Mouse (Mus musculus): ENCODE measurements around the gene Prune2.

Prune2 gene

DNA sequence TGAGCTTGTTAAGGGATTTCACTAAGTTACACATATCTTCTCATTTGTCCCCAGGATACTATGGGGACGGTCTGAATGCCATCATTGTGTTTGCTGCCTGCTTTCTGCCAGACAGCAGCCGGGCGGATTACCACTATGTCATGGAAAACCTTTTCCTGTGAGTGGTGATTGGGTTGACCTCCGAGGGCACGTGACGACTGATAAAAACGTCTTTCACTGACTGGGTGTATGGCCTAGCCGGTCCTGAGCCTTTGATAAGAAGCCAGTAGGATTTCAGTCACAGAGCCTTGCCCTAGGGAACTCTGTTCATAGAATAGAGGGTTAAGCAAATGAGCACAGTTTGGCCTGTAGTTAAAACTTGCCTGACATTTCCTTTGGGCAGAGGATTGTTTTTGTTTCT lies 243.1 kb downstream of the Prune2 start:
- DNase-seq (ENCODE audit: low spot score) = no peak

DNA sequence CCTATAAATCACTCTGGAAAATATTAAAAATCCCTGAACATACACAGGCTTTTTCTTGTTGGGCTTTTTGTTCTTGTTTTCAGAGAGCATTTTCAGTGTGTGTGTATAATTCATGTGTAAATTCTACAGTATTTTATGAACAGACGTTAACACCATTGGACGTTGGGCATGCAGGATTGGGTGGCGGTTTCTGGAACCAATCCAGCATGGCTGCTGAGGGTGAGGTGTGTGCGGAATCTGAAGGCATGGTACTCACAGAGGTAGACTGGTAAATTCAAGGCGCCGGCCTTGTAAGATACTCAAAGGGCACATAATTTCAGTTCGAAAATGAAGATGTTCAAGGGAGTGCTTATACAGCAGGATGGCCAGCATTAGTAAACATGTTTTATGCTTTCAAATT lies 251.2 kb downstream of the Prune2 start:
- DNase-seq (ENCODE audit: low spot score) = no peak

DNA sequence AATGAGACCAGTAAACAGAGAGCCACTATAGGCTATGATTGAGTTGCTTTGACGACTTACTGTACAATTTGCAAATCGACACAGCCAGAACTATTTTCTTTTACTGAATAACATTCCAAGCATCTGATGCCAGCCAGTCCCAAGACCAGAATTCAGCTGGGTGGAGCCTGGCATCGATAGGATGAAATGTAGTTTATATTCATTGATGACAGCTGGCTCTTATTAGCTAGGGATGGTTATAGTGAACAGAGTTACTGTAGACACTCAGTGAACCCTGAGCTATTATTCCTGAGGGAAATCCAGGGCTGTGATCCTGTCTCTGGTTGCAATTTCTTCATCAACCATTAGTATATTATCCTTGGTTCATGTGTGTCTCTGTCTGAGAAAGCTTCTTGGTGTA lies 254.6 kb downstream of the Prune2 start:
- DNase-seq (ENCODE audit: low spot score) = no peak

DNA sequence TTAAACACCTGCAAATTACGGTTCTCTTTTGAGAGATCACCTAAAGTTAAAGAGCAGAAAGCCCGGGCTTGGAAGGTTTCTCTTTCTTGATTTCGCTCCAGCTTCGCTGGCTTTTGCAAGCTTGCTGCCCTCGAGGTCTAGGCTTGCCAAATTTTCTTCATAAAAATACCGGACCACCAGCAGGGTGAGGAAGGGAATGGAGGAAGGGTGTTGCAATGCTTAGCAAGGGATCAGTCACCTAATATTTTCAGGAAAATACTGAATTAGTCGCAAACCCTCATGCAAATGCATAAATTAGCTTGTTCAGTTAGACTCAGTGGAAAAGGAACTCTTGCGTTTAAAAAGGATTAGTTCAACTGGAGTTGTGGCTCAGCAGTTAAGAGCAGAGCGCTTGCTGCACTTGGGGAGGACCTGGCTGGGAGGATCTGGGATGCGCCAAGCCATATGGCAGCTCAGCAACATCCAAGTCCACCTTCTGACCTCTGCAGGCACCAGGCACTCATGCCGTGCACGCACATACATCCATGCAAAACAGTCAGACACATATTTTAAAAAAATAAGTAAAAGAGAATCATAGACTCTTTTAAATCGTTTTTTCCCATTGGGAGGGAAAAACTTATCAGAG lies 259.1 kb downstream of the Prune2 start:
- no peak for DNase-seq (ENCODE audit: low spot score)

DNA sequence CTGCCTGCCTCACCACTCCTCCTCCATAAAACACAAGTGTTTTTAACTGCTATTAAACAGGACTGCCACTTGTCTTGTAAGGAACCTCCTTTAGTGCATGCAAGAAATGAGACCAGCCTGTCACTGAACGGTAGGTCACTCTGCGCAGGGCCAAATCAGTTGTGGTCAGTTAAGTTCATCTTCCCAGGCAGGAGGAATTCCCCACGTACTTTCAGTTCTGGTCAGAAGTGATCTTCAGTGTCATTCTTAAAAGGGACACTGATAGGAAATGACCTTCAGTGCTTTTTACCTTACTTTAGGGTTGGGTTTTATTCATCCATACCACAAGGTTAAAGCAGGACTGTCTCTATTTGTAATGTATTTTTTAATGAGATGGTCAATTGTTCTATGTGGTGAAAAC lies 262.3 kb downstream of the Prune2 start:
- no peak for DNase-seq (ENCODE audit: low spot score)

DNA sequence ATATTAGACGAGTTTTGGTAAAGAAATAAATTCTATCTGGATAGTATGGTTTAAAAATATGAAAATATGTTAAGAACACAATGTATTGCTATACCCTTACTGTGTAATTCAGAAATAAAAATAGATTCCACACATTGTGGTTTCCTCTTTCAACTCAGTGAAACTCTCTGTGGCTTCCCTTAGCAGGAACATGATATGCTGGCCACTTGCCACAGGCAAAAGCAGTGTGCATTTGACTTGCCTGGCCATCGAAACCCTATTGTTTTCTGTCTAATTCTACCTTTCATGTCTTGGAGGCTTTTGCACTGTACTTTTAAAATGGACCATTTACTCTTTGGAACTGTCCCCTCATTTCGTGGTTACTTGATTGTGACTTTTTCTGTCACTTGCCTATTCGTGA lies 267.9 kb downstream of the Prune2 start:
- DNase-seq (ENCODE audit: low spot score) = no peak

DNA sequence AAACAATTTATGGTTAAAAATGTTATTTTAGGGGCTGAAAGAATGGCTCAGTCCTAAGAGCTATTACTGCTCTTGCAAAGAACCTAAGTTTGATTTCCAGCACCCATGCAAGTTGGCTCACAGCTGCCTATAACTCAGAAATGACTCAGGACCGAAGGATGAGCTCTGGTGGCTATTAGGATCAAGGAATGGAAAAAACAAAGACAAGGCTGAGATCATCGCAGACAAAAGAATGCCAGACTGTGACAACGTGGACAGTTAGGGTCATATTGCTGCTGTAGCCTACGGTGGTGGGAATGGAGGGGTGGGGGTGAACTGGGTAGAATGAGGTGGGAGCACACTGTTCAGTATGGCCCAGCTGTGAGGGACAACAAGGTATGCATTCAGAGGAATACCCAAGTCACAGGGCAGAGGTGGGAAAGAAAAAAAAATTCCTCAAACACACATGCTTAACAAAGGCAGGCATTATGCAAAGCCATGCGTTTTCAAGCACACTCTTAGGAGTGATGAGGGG lies 269.7 kb downstream of the Prune2 start:
- no peak for DNase-seq (ENCODE audit: low spot score)

DNA sequence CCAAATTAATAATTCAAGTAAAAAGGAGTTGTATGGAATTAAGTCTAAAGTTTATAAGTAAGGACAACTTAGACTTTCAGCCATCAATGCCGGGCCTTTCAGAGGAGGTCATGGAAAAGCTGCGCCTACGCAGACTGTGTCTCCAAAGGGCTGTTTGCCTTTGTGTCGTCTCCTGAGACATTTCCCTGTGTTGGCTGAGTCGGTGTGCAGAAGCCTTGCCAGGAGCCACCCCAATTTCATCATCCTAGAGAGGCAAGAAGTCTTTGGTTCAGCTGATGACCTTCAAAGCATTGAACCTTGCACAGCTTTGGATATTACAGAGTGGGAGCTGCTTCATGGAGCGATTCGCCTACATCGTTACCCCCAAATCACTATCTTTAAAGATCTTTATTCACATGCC lies 270.2 kb downstream of the Prune2 start:
- DNase-seq (ENCODE audit: low spot score) = no peak

DNA sequence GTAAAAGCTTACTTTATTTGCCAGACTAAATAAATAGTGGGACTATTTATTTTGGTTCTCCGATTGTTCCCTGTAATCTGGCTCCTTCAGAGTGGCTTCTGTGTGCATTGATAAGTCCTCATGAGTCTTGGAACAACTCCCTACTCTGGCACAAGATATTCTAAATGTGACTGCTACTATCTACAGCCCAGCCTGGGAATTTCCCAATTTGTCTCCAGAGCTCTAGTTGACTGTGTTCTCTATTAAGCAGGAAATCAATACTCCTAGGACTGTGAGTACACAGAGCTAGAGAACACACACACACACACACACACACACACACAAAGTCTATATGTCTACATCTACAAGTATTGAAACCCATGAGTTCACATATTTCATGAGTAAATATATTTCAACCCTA lies 274.1 kb downstream of the Prune2 start:
- DNase-seq (ENCODE audit: low spot score) = no peak

DNA sequence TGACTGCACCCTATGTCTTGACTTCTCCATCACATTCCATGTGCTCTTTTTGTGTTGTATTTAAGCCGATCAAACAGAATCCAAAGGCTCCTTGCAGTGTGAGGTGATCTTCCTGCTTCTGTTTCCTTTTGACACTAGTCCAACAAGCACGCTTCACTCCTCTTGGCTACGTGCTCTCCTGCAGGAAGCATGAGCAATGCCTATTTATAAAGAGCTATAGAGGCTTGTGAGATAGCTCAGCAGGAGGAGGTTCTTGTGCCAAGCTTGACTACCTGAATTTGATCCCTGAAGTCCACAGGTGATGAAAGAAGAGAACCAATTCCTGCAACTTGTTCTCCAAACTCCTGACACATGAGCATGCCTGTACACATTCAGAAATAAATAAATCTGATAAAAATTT lies 282.6 kb downstream of the Prune2 start:
- no peak for DNase-seq (ENCODE audit: low spot score)

DNA sequence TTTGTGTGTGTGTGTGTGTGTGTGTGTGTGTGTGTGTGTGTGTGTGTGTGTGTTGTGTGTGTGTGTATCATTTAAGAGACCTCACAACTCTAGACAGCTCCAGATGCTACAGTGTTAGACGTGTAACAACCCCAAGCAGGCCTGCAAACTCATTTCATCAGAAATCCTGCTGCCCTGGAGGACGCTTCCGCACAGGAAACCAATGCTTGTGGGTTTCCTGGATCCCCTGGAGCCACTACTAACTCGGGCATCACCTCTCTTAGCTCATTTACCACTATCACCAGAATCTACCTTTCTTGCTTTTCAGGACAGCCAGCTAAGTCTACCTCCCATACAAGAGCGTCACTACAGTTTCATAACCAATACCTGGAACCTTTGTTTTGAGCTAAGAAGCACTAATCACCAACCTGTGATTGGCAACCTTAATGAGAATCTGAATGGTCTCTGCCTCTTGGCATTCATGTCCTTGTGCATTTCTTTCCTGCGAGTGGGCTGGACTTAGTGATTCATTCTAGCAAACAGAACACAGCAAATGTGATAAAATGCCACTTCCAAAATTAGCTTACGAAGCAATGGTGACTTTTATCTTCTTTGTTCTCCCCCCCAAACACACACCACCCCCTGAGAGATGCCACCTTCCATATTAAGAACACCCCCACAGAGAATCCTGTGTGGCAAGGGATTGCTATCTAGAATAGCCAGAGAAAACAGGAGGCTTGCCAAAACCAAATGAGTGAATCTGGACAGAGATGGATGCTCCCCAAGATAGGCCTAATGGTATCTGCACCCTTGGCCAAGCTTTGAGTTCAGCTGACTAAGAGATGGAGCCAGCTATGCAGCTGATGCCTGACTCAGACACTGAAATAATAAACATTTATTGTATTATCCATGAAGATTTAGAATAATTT lies 284.5 kb downstream of the Prune2 start:
- no peak for DNase-seq (ENCODE audit: low spot score)

DNA sequence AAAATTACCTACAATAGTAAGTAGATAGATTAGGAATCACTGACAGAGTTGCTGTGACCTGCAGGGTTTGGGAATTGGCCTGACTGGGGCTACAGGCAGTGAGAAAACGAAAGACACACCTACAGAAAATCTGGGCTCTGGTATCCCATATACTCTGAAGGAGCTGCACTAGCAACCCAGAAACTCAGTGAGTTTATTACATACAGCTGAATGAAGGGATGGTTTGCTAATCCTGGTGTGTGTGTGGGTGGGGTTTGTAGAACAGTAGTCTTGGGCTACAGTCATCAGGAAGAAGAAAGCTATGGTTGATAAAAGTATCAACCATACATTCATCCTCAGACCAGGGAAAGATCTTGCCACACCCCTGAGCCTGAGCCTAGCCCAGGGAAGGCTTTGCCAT lies 285.3 kb downstream of the Prune2 start:
- DNase-seq (ENCODE audit: low spot score) = no peak

DNA sequence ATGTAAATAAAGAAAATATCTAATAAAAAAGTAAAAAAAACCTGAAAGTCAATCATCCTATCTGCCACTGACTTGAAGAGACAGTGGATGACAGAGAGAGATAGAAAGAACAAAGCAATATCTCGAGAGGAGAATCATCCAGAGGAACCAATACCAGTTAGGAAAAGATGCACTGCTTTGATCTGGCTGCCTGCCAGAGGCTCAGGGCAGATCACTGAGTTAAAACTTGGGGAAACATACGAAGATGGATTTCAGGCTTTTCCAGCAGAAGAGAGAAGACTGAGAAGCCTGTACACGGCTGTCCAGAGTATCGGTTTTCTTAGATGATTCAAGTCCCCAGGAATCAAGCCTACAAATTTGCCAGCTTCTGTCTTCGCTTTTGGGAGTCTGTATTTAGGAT lies 287.0 kb downstream of the Prune2 start:
- DNase-seq (ENCODE audit: low spot score) = no peak

DNA sequence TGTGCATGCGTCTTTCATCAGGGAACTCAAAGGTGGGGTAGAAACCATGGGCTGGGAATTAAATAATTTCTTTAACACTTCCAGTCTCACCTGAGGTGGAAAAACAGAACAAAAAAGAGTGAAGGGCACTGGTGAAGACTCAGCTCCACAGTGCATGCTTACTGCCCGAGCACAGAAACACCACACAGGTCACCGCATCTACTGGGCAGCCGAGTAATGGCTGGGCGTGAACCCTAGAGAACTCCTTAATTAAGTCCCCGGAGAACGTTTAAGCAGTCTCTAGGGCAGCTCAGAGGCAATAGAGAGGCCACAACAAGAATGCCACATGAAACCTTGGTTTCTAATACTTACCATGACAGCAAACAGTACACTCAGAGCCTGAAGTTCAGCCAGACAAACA lies 288.6 kb downstream of the Prune2 start:
- no peak for DNase-seq (ENCODE audit: low spot score)

DNA sequence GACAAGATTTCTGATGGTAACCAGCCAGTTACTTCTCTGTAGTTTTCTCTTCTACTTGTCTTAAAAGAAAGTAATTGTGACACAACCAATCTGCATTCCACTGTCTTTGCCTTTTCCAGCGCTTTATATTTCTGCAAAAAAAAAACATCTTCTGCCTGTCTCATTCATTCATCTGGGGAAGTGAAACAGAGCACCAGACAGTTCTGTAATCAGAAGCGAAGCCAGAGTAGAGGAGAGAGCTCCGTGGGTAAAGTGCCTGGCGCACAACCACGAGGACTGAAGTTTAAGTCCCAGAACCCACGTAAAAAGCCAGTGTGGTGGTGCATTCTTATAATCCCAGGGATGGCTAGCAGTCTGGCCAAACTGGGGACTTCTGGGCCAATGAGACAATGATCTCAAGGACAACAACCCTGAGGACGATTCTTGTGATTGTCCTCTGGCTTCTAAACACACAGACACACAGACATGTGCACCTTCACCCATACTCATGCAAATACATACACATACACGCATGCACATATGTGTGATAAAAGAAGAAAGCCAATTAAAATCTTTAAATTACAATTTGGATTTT lies 291.5 kb downstream of the Prune2 start:
- DNase-seq (ENCODE audit: low spot score) = no peak

DNA sequence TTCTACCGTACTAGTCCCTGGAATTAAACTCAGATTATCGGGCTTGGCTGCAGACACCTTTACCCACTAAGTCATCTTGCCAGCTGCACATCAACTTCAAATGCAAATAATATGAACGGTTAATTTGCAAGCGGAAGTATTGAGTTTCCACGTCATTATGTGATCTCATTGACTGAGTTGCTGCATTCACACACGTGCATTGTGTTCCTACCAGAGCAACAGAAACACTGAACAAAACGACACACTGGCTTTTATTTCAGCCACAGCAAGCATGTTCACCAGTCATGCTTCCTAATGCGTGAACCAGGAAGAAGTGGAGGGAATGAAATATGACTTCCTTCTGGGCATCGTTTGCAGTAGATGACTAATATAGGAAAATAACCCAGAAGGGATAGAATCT lies 293.8 kb downstream of the Prune2 start:
- DNase-seq (ENCODE audit: low spot score) = no peak

DNA sequence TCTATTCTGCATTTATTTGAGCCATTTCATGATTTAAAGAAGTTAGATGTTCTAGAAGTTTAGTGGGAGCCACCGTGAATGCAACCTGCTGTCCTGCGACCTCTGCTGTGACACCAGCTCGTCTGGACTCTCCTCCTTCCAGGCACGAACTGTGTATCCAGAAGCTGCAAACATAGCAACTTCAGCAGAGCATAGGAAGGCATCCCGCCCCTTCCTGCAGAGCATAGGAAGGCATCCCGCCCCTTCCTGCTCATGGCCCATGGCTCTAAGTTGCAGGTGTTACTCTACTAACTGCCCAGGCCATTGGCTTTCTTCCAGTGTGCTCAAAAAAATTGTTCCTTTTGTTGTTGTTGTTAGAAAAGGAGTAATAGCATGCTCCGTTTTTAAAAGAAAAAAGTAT lies 294.9 kb downstream of the Prune2 start:
- no peak for DNase-seq (ENCODE audit: low spot score)

DNA sequence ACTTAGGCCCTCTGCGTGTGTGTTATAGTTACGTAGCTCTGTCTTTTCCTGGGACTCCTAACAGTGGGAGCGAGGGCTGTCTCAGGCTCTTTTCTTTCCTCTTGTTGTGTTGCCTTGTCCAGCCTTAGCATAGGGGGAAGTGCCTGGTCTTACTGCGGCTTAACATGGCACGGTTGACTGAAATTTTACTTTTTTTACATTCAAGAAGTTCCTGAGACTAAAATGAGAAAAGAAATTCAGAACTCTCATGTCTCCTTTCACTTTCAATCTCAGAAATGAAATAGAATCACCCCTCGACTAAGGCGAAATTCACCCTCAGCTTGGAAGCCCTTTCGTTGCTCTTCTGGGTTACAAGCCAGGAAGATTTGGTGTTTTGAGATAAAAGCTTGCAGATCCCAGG lies 295.5 kb downstream of the Prune2 start:
- no peak for DNase-seq (ENCODE audit: low spot score)

DNA sequence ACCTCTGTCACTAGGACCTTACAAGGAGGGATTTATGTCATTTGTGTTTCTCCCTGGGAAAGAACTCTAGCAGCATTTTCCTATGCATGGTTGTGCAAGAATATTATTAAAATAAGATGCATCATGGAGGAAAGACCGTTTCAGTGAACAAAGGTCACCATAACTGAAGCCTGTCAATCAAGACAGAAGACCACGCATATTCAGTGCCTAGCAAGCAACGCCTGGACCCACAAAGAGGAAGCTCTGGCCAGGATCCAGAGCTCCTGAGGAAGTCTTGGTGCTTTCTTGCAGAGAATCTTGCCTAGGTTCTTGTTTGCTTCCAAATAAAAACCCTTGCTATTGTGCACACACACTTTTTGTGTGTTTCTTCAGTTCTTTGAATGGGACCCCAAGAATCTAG lies 296.9 kb downstream of the Prune2 start:
- no peak for DNase-seq (ENCODE audit: low spot score)

DNA sequence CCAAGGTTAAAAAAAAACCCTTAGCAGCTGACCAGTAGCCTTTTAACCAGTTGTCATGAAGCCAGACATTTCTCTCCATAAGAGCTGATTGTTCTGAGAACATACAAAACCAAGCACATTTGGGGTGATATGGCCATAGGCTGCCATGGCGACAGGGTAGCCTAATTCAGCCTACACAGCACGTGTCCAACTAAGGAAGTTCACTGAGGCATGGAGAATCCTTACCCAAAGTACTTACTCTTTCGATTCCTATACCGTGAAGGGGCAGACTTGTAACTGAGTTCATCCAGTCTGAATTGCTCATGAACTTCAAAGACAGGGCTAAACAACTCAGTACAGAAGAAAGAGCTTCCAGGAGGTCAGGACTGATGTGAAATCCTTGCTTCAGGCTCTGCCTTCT lies 299.6 kb downstream of the Prune2 start:
- DNase-seq (ENCODE audit: low spot score) = no peak

DNA sequence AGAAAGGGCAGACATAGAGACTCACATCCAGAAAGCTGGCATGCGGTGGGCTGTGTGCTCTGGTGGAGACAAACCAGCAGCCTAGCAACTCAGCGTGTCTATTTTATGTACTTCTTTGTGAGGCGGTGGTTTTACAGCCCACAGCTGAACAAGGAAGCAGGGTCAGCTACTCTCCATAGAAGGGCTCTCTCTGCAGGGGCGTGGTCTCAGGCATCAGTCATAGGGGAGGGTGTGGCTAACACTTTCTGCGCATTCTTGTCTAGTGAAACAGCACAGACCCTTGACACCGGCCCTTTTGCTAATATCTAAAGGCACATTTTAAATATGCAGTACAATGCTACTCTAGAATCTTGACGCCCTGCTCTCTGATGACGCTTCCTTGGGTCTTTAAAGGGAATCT lies 300.5 kb downstream of the Prune2 start:
- no peak for DNase-seq (ENCODE audit: low spot score)

DNA sequence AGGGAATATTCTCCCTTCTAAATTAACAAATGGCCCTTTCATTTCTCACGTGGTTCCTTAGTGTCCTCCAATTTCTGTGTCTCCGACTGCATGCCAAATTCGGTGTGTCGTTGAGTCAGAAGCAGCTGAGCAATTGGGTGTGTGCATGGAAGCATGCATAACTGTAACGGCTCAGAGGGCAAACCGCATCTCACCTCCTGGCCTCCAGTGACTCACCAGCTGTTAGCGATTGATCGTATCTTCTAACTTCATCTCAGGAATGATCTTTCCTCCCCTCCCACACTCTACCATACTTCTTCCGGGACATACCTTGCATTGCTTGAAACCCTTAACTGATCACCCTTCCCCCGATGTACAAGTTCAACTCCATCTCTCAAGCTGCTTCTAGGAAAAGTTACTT lies 300.9 kb downstream of the Prune2 start:
- no peak for DNase-seq (ENCODE audit: low spot score)

DNA sequence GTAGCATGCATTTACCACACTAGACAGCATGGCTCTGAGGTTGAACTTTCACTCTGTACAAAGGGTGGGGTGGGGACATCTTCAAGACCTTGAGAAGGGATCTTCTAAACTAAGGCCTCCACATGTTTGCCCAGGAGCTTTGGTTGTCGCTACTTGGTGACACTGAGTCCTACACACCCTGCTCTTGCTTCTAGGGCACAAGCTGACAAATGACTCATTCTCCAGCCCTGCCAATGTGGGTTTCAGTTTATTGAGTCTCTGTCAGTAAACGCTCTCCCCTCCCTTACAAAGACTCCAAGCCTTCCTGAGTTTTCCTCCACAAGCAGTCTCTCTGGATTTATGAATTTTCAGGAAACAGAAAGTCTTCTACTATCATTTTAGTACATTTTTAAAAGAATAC lies 307.3 kb downstream of the Prune2 start:
- DNase-seq (ENCODE audit: low spot score) = no peak

Data from ovary, postnatal 14 days (tissue).